ENCODE assay signal across 9 mouse cellular contexts in genomic region chr8:13292364-13292763, GRCm38 (mm10). TPM values are rescaled to one million over a fixed set of nuclear protein-coding genes. Genes with fewer than 3 reads are reported as not detected.
A peak's percentile ranks its signal among the peaks of the same experiment; 100 is the strongest.
DNase-seq lines count a peak whose midpoint lies in the region; ATAC-seq and TF ChIP-seq lines count a peak whose summit lies in the region.
"Had no signal": no experiment of that assay in that cellular context is flagged by ENCODE, and none has a peak within 500 bp of the region (broad histone marks: within the 10 kb centered on the region; RNA-seq: fewer than 3 reads in every experiment).

No protein-coding gene starts in this region.

- DNase-seq in liver: peak; percentile 81
- peak; percentile 85 for DNase-seq in fibroblast of lung, adult 2 months (ENCODE audit: low read depth)
- peak; percentile 86 for DNase-seq in kidney, postnatal 10 days
- DNase-seq in liver, postnatal 0 days: peak; percentile 86
- peak; percentile 73 for DNase-seq in right cerebral cortex, adult 18-20 months
- peak; percentile 55 for DNase-seq in urinary bladder, adult 2 months (ENCODE audit: low spot score)

- H3K4me2 ChIP-seq in liver, embryonic 12.5 days: no peak overlapping the region
- H3K4me2 ChIP-seq in liver, postnatal 0 days (ENCODE audit: low read depth, low read length): no peak overlapping the region
- H3K4me2 ChIP-seq: heart, embryonic 13.5 days had no signal

- peaks cover 53% of the 10 kb centered on the region for H3K36me3 ChIP-seq in liver, embryonic 12.5 days
- peaks cover 29% of the 10 kb centered on the region for H3K36me3 ChIP-seq in liver, postnatal 0 days (replicated peaks; ENCODE audit: insufficient read depth, low read length)

- no peaks in the 10 kb centered on the region for H3K9me3 ChIP-seq in liver, embryonic 12.5 days (replicated peaks)
- H3K9me3 ChIP-seq in liver, postnatal 0 days (ENCODE audit: low read length): no peaks in the 10 kb centered on the region
- H3K9me3 ChIP-seq: heart, embryonic 13.5 days had no signal

- H3K27ac ChIP-seq in liver, embryonic 12.5 days: no peak overlapping the region
- no peak overlapping the region for H3K27ac ChIP-seq in bone marrow, adult 2 months (ENCODE audit: control insufficient read depth, insufficient read depth, low read depth, low read length, poor library complexity)
- no peak overlapping the region for H3K27ac ChIP-seq in liver, postnatal 0 days (ENCODE audit: low read depth)
- H3K27ac ChIP-seq: heart, embryonic 13.5 days had no signal

- ATAC-seq in liver, embryonic 12.5 days: no peak
- no peak for ATAC-seq in liver, postnatal 0 days

- TF ChIP-seq EP300 in liver, postnatal 0 days (IDR thresholded peaks at IDR 0.05; ENCODE audit: low read depth): no peak

- TF ChIP-seq POLR2A in bone marrow, adult 2 months (IDR thresholded peaks at IDR 0.05; ENCODE audit: borderline replicate concordance, control insufficient read depth, low read depth, low read length): no peak

- H3K27me3 ChIP-seq in liver, embryonic 12.5 days (replicated peaks): no peaks in the 10 kb centered on the region
- no peaks in the 10 kb centered on the region for H3K27me3 ChIP-seq in liver, postnatal 0 days (ENCODE audit: insufficient read depth, low read length)
- H3K27me3 ChIP-seq: heart, embryonic 13.5 days had no signal

- 27% methylated on average over 9 of the region's 9 CpGs for WGBS in liver, embryonic 12.5 days (ENCODE audit: insufficient replicate concordance)
- WGBS in bone marrow, adult 2 months: 27% methylated on average over 9 of the region's 9 CpGs
- WGBS in liver, postnatal 0 days (ENCODE audit: insufficient replicate concordance): 27% methylated on average over 9 of the region's 9 CpGs

- H3K4me1 ChIP-seq in liver, embryonic 12.5 days: peaks cover 15% of the 10 kb centered on the region
- no peaks in the 10 kb centered on the region for H3K4me1 ChIP-seq in bone marrow, adult 2 months (ENCODE audit: control insufficient read depth, insufficient read depth, low read length)
- peaks cover 7% of the 10 kb centered on the region; the same call in 1 of the 2 replicates for H3K4me1 ChIP-seq in liver, postnatal 0 days (ENCODE audit: insufficient read depth)

- H3K4me3 ChIP-seq in liver, embryonic 12.5 days: no peak overlapping the region
- no peak overlapping the region for H3K4me3 ChIP-seq in bone marrow, adult 2 months (replicated peaks; ENCODE audit: control insufficient read depth, low read depth, low read length)
- no peak overlapping the region for H3K4me3 ChIP-seq in liver, postnatal 0 days (ENCODE audit: low read depth, low read length)
- H3K4me3 ChIP-seq: heart, embryonic 13.5 days had no signal

- no peak overlapping the region for H3K9ac ChIP-seq in liver, embryonic 12.5 days
- H3K9ac ChIP-seq in liver, postnatal 0 days (replicated peaks): no peak overlapping the region
- H3K9ac ChIP-seq: heart, embryonic 13.5 days had no signal

- TF ChIP-seq CTCF in bone marrow, adult 2 months (IDR thresholded peaks at IDR 0.05; ENCODE audit: control insufficient read depth, insufficient read depth, low read length): peak; percentile 91
- TF ChIP-seq CTCF in liver, postnatal 0 days (IDR thresholded peaks at IDR 0.05; ENCODE audit: low read depth): peak; percentile 95

RNA-seq across cellular contexts. Expression of gene Tmco3, which starts 4.4 kb away (rescaled TPM):
- polyA plus RNA-seq in liver, embryonic 12.5 days (2016; fragmentation: Nextera tagmentation; extraction: Ambion mirVana): 10.1 and 10.6 TPM in 2 replicates
- 7.4 and 7.9 TPM in 2 replicates for polyA plus RNA-seq in bone marrow, adult 2 months (2011; ENCODE audit: insufficient read depth, insufficient read length, low replicate concordance, missing spikeins)
- polyA plus RNA-seq in liver, postnatal 0 days (2015; fragmentation: Nextera tagmentation; extraction: Ambion mirVana): 3.3 and 3.7 TPM in 2 replicates
- 22.1 and 23.8 TPM in 2 replicates for polyA plus RNA-seq in urinary bladder, adult 2 months (2012; rRNA removed)

RNA-seq across cellular contexts. Expression of gene Dcun1d2, which starts 4.4 kb away (rescaled TPM):
- 14.3 and 14.4 TPM in 2 replicates for polyA plus RNA-seq in liver, embryonic 12.5 days (2016; fragmentation: Nextera tagmentation; extraction: Ambion mirVana)
- polyA plus RNA-seq in bone marrow, adult 2 months (2011; ENCODE audit: insufficient read depth, insufficient read length, low replicate concordance, missing spikeins): 5.7 and 7.4 TPM in 2 replicates
- 5.0 and 5.9 TPM in 2 replicates for polyA plus RNA-seq in liver, postnatal 0 days (2015; fragmentation: Nextera tagmentation; extraction: Ambion mirVana)
- 27.7 and 28.2 TPM in 2 replicates for polyA plus RNA-seq in urinary bladder, adult 2 months (2012; rRNA removed)

RNA-seq across cellular contexts. Expression of gene Adprhl1, which starts 38.4 kb away (rescaled TPM):
- polyA plus RNA-seq in liver, embryonic 12.5 days (2016; fragmentation: Nextera tagmentation; extraction: Ambion mirVana): not detected in 2 replicates
- polyA plus RNA-seq in bone marrow, adult 2 months (2011; ENCODE audit: insufficient read depth, insufficient read length, low replicate concordance, missing spikeins): 0.99 TPM in 1 of 2 replicates, not detected in the other
- 0.45 TPM in 1 of 2 replicates, not detected in the other for polyA plus RNA-seq in liver, postnatal 0 days (2015; fragmentation: Nextera tagmentation; extraction: Ambion mirVana)
- 0.36 and 0.81 TPM in 2 replicates for polyA plus RNA-seq in urinary bladder, adult 2 months (2012; rRNA removed)

RNA-seq across cellular contexts. Expression of gene Tfdp1, which starts 46.2 kb away (rescaled TPM):
- polyA plus RNA-seq in liver, embryonic 12.5 days (2016; fragmentation: Nextera tagmentation; extraction: Ambion mirVana): 172 and 174 TPM in 2 replicates
- polyA plus RNA-seq in bone marrow, adult 2 months (2011; ENCODE audit: insufficient read depth, insufficient read length, low replicate concordance, missing spikeins): 56.4 and 72.3 TPM in 2 replicates
- polyA plus RNA-seq in liver, postnatal 0 days (2015; fragmentation: Nextera tagmentation; extraction: Ambion mirVana): 45.9 and 52.5 TPM in 2 replicates
- 69.6 and 83.9 TPM in 2 replicates for polyA plus RNA-seq in urinary bladder, adult 2 months (2012; rRNA removed)
